Mouse (Mus musculus): ENCODE results near the gene Sema4a. TPM values are rescaled to one million over a fixed set of nuclear protein-coding genes. Genes with fewer than 3 reads are reported as not detected.

Sema4a gene
- polyA plus RNA-seq, 1 experiment from 2014 or later, result 17.1 TPM

DNA sequence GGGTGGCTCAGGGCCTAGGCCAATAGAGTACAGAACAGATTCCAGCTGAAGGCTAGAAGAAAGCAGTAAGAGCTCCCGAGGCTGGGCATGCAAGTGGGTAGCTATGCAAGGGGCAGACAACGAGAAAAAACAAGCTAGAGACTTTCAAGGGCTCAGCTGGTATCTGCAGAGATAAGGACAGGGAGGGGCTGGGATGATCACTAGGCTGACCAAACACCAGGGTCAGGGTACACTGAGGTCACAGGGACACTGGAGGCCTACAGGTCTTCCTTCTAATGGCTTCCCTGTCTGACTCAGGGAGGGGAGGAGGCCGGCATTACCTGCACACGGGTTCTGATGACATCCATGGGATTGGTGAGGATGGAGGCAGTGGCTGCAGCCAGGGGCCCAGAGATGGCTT, 45.3 kb downstream of the Sema4a start:
- no peak overlapping the region for H3K27ac ChIP-seq
- peaks cover 73% of the 10 kb centered on the region for H3K36me3 ChIP-seq
- no peak overlapping the region for H3K9ac ChIP-seq
- ATAC-seq (ENCODE audit: low FRiP score), result no peak
- no peak overlapping the region for H3K4me2 ChIP-seq (replicated peaks)
- H3K9me3 ChIP-seq (replicated peaks), result no peaks in the 10 kb centered on the region
- H3K4me1 ChIP-seq, result peaks cover 5% of the 10 kb centered on the region
- no peaks in the 10 kb centered on the region for H3K27me3 ChIP-seq
- H3K4me3 ChIP-seq, result no peak overlapping the region
- 79% methylated on average over 4 of the region's 4 CpGs for WGBS

DNA sequence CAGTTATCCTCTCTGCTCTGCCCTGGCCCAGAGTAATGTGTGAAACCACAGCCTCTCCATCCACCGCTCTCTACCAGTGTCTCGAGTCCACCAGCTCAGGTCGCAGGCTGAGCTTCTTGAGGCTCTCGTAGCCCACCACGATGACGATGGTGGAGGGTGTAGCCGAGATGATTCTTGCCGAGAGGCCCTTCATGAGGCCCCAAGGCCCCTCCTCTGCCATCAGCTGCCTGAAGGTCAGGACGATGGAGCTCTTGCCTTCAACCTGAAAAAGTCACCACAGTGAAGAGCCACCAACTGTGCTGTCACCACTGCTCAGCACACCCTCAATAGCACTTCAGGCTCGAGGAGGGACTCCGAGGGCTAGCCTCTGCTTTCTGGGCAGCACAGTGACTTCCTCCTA, 48.3 kb downstream of the Sema4a start:
- Histone ChIP-seq H3K9me3 (replicated peaks) (no peaks in the 10 kb centered on the region), H3K4me1 (peaks cover 22% of the 10 kb centered on the region), H3K4me2 (replicated peaks) (no peak overlapping the region), H3K27me3 (no peaks in the 10 kb centered on the region), H3K4me3 (no peak overlapping the region), H3K9ac (no peak overlapping the region), H3K27ac (no peak overlapping the region), H3K36me3 (peaks cover 43% of the 10 kb centered on the region)
- ATAC-seq (ENCODE audit: low FRiP score), result no peak
- 91% methylated on average over 11 of the region's 11 CpGs for WGBS

DNA sequence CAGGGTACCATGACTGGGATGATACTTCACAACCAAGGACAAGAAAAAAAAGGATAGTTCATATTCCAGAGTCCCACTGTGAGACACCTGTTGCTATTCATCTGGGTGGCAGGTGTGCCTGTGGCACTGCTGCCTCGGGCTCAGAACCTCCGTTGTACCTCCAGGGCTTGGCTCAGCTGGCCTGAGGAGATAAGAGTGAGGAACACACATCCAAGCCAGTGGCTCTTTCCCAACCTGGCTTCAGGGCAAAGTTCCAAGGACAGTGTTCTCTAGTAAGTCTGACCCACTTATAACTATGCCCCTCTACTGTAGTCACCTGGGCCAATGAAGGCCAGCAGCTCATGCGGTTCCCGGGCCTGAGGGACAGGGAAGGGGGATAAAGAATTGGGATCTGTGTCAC, 49.3 kb downstream of the Sema4a start:
- no peaks in the 10 kb centered on the region for H3K9me3 ChIP-seq (replicated peaks)
- H3K4me2 ChIP-seq (replicated peaks), result no peak overlapping the region
- H3K4me3 ChIP-seq, result no peak overlapping the region
- peaks cover 34% of the 10 kb centered on the region for H3K36me3 ChIP-seq
- WGBS, result 92% methylated on average over 4 of the region's 4 CpGs
- H3K27ac ChIP-seq, result no peak overlapping the region
- no peak overlapping the region for H3K9ac ChIP-seq
- no peaks in the 10 kb centered on the region for H3K27me3 ChIP-seq
- peaks cover 22% of the 10 kb centered on the region for H3K4me1 ChIP-seq
- ATAC-seq (ENCODE audit: low FRiP score), result no peak

DNA sequence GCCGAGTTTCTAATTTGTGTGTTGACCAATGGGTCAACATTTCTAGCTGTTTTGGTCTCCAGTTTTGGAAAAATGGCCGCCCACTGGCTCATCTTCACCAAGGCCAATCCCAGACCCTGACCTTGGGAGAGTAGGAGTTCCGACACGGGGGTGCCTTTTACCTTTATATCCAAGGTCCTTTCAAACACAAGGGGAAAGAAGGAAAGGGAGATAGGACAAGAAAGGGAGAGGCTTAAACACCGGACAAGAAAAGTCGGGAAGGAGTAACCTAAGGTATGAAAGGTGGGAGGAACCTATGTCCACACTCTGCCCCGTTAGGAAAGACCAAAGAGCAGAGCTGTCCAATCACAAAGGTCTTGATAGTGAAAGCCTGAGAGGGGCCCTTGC, 50.3 kb downstream of the Sema4a start:
- 34% methylated on average over 7 of the region's 7 CpGs for WGBS
- Histone ChIP-seq H3K9ac (0 out of 2 replicates have a peak overlapping the region, but pooled peaks have one; percentile 86), H3K9me3 (replicated peaks) (no peaks in the 10 kb centered on the region), H3K27me3 (no peaks in the 10 kb centered on the region), H3K36me3 (peaks cover 27% of the 10 kb centered on the region), H3K4me2 (replicated peaks) (peak overlapping the region; percentile 72), H3K27ac (peak overlapping the region; percentile 85), H3K4me1 (peaks cover 22% of the 10 kb centered on the region), H3K4me3 (peak overlapping the region; percentile 75)
- ATAC-seq (ENCODE audit: low FRiP score), result no peak

DNA sequence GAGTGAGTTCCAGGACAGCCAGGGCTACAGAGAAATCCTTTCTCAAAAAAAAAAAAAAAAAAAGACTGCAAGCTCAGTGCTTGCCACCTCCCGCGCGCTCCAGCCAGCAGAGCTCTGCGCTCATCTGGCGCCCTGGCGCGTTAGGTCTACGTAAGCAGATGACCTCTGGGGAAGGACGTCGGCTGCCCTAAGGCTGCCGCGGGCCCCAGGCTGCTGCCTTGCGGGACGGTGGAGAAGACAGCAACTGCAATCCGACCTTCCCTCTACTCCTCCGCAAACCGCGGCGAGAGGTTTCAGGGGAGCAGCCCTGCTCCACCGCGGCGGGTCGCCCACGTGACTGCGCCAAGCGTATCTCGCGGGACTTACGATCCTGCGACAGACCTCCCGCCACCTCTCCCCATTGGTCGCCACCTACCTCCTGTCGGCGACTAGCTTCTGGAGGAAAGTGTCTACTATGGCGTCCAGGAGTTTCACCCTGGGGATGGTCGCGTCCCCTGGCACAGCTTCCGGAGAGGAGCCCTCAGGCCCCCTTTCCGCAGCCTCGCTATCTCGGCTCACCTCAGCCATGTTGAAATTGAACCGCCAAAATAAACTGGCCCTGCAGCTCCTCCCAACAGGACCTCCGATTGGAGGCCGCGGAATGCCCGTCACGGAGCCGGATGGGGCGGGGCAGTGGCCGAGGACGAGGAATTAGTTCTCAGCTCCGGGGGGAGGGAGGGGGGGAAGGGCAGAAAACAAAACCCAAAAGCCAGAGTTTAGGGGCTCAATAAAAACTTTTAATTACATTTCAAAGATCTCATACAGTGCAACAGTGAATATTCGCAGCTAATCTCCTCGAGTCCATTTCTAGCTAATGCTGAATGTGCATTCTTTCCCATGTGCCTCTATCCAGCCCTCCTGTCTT, 51.0 kb downstream of the Sema4a start, which contains the start of gene Pmf1:
TSS of gene Pmf1 (minus strand) at position 591 of the 904 bp plus-strand sequence.
- Histone ChIP-seq H3K27me3 (no peaks in the 10 kb centered on the region), H3K9me3 (replicated peaks) (no peaks in the 10 kb centered on the region), H3K36me3 (peaks cover 25% of the 10 kb centered on the region), H3K4me1 (peaks cover 22% of the 10 kb centered on the region), H3K4me2 (replicated peaks) (peak within 1 kb of the TSS; percentile 72), H3K4me3 (peak within 1 kb of the TSS; percentile 75), H3K9ac (peak within 1 kb of the TSS; percentile 86), H3K27ac (peak within 1 kb of the TSS; percentile 85)
- peak; percentile 91 for ATAC-seq (ENCODE audit: low FRiP score)
- WGBS, result under 1% methylated on average over 54 of the region's 54 CpGs

DNA sequence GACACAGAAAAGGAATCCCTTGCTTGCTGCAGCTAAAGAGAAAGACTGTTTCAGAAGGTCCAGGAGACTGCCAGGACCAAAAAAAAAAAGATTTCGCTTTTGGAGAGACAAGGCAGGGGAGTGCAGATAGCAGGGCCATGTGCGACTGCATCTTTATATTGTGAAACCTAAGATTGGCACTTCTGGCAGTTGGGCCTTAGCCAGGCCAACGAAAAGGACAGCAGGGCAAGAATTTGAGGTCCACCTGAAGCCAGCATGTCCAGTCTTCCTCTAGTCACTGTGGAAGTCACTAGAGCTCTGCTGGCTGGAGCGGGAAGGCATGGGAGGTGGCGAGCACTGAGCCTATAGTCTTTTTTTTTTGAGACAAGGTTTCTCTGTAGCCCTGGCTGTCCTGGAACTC, 52.0 kb downstream of the Sema4a start:
- H3K4me1 ChIP-seq, result peaks cover 22% of the 10 kb centered on the region
- peaks cover 24% of the 10 kb centered on the region for H3K36me3 ChIP-seq
- peak overlapping the region; percentile 86 for H3K9ac ChIP-seq
- peak overlapping the region; percentile 75 for H3K4me3 ChIP-seq
- WGBS, result 61% methylated on average over 5 of the region's 5 CpGs
- ATAC-seq (ENCODE audit: low FRiP score), result no peak
- no peaks in the 10 kb centered on the region for H3K9me3 ChIP-seq (replicated peaks)
- H3K4me2 ChIP-seq (replicated peaks), result peak overlapping the region; percentile 72
- H3K27me3 ChIP-seq, result no peaks in the 10 kb centered on the region
- H3K27ac ChIP-seq, result no peak overlapping the region

DNA sequence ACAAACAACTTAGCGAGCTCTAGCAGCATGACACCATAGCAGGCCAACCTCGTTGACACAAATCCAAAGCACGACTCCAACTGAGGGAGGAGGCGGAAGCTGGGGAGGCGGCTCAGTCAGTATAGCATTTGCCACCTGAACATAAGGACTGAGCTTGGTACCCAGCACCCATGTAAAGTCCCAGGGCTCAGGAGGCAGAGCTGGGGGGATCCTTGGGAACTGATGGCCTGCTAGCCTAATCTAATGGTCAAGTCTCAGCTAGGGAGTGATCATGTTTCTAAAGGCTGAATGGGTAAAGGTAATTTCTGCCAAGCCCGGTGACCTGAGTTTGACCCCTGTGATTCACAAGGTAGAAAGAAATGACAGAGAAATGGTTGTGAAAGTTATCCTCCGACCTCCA, 53.5 kb downstream of the Sema4a start:
- Histone ChIP-seq H3K4me3 (no peak overlapping the region), H3K27me3 (no peaks in the 10 kb centered on the region), H3K9ac (no peak overlapping the region), H3K4me2 (replicated peaks) (no peak overlapping the region), H3K9me3 (replicated peaks) (no peaks in the 10 kb centered on the region), H3K4me1 (peaks cover 22% of the 10 kb centered on the region), H3K27ac (no peak overlapping the region; the same call in 1 of the 2 replicates), H3K36me3 (peaks cover 10% of the 10 kb centered on the region; the same call in 1 of the 2 replicates)
- 50% methylated on average over 7 of the region's 7 CpGs for WGBS
- ATAC-seq (ENCODE audit: low FRiP score), result no peak

DNA sequence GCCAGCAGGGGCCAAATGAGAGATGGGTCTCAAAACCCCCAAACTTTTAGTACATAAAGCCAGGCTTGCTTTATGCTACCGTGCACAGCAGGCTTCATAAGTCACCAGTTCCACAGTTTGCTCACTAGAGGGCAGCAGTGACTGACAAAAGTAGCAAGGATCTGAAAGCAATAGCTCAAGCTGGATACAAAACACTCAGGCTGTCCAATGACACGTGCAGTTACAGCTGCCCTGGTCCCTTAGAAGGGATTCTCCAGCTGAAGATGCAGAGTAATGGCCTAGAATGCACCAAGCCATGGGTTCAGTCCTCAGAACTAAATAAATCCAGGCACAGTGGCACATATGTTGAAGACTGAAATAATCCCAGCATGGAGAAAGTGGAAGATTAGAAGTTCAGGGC, 53.9 kb downstream of the Sema4a start:
- Histone ChIP-seq H3K36me3 (peaks cover 6% of the 10 kb centered on the region; the same call in 1 of the 2 replicates), H3K4me1 (peaks cover 22% of the 10 kb centered on the region), H3K9ac (no peak overlapping the region), H3K9me3 (replicated peaks) (no peaks in the 10 kb centered on the region), H3K27ac (no peak overlapping the region; the same call in 1 of the 2 replicates), H3K27me3 (no peaks in the 10 kb centered on the region), H3K4me3 (no peak overlapping the region), H3K4me2 (replicated peaks) (no peak overlapping the region)
- WGBS, result 2% methylated on average over 2 of the region's 2 CpGs
- peak; percentile 17; the same call in 1 of the 2 replicates for ATAC-seq (ENCODE audit: low FRiP score)

DNA sequence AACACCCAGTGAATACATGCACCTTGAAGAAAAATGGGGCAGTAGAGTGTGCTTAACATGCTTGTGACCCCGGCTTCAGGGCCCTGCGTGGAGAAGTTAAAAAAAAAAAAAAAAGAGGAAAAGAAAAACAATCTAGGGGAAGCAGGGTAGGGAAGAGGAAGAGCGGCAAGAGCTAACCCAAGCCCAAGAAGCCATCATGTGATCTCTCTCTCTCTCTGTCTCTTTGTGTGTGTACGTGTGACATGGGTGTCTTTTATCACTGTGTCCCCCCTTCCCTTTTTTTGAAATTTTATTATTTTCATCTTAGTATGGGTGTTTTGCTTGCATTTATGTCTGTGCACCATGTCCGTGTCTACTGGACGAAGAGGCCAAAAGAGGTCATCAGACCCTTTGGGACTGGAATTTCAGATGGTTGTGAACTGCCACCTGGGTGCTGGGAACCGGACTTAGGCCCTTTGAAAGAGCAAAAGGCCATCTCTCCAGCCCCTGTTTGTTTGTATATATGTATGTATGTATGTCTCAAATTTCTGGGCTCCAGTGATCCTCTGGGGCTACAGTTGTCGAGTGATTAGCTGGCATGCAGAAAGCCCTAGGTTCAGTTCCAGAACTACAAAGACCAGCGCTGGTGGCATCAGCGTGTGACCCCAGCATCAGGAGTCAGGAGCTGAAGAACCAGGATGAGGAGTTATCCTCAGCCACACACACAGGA, 57.3 kb downstream of the Sema4a start:
- Histone ChIP-seq H3K9ac (no peak overlapping the region), H3K27me3 (no peaks in the 10 kb centered on the region), H3K27ac (no peak overlapping the region), H3K4me2 (replicated peaks) (no peak overlapping the region), H3K9me3 (replicated peaks) (no peaks in the 10 kb centered on the region), H3K4me1 (peaks cover 6% of the 10 kb centered on the region), H3K36me3 (no peaks in the 10 kb centered on the region), H3K4me3 (no peak overlapping the region)
- WGBS, result 95% methylated on average over 10 of the region's 10 CpGs
- no peak for ATAC-seq (ENCODE audit: low FRiP score)

DNA sequence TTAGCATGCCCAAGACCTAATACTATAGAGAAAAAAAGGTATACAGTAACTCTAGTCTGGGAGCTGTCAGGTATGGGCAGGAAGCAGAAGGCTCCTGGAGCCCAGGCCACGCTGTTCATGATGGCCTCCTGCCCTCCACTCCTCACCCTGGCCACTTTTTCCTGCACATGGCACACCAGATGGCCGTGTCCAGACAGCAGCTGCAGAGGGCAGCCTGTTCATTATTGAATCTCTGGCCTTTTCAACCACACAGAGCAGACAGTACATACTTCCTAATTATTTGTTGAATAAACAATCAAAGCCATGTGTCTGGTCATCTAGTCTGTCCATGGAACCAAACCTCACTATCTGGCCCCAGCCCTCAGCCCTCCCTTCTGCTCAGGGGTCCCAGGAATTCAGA, 62.3 kb downstream of the Sema4a start:
- H3K27me3 ChIP-seq, result no peaks in the 10 kb centered on the region
- no peak overlapping the region for H3K9ac ChIP-seq
- no peaks in the 10 kb centered on the region for H3K9me3 ChIP-seq (replicated peaks)
- peaks cover 14% of the 10 kb centered on the region for H3K36me3 ChIP-seq
- no peak for ATAC-seq (ENCODE audit: low FRiP score)
- no peaks in the 10 kb centered on the region for H3K4me1 ChIP-seq
- WGBS, result 74% methylated on average over 2 of the region's 2 CpGs
- no peak overlapping the region for H3K27ac ChIP-seq
- H3K4me3 ChIP-seq, result no peak overlapping the region
- no peak overlapping the region for H3K4me2 ChIP-seq (replicated peaks)

DNA sequence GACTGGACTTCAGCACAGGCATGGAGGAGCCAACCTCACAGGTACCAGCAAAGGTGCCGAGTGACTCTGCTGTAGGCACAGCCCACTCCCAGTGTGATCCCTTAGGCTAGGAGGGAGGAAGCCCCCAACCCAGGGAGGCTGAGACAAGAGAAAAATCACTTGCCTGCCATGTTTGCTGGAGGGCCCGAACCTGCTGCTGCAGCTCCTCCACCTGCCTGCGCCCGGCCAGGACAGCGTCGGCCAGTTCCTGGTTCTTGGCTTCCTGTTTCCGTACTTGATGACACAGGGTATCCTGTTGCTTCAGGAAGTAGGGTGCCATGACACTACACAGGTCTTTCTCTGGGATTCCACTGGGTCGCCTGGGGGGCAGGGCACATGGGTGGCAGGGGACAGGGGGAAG, 65.2 kb downstream of the Sema4a start:
- Histone ChIP-seq H3K9ac (no peak overlapping the region), H3K27ac (no peak overlapping the region), H3K27me3 (no peaks in the 10 kb centered on the region), H3K36me3 (peaks cover 14% of the 10 kb centered on the region), H3K4me1 (no peaks in the 10 kb centered on the region), H3K4me3 (no peak overlapping the region), H3K9me3 (replicated peaks) (no peaks in the 10 kb centered on the region), H3K4me2 (replicated peaks) (no peak overlapping the region)
- WGBS, result 91% methylated on average over 8 of the region's 8 CpGs
- no peak for ATAC-seq (ENCODE audit: low FRiP score)

DNA sequence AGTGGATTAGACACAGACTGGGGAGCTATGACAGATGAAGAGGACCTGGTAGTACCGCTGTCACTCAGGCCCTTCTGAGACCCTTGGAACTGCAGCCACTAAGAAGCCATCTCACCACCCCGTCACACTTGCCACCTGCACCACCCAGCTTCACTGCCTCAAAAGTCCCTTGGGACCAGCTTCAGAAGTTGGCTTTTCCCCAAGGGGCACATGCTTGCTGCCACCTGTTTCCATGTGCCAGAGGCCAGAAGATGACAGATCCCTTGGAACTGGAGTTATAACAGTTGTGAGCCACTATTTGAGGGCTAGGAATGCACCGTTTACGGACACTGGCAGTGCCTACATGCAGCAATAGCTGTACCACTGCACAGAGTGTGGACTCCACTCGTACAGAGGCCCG, 65.7 kb downstream of the Sema4a start:
- peaks cover 15% of the 10 kb centered on the region for H3K36me3 ChIP-seq

More for the DNA sequence above, 65.7 kb downstream of the Sema4a start:
- Histone ChIP-seq H3K9me3 (replicated peaks) (no peaks in the 10 kb centered on the region), H3K4me3 (no peak overlapping the region), H3K27ac (no peak overlapping the region), H3K27me3 (no peaks in the 10 kb centered on the region), H3K4me2 (replicated peaks) (no peak overlapping the region), H3K4me1 (no peaks in the 10 kb centered on the region), H3K9ac (no peak overlapping the region)
- WGBS, result 93% methylated on average over 6 of the region's 6 CpGs
- no peak for ATAC-seq (ENCODE audit: low FRiP score)

Data from hindbrain, embryonic 12.5 days (tissue).